Mouse (Mus musculus) ES-E14 (cell line): ENCODE results near the gene Psmd3. TPM values are rescaled to one million over a fixed set of nuclear protein-coding genes. Genes with fewer than 3 reads are reported as not detected.
A peak's percentile ranks its signal among the peaks of the same experiment; 100 is the strongest.
"Not testable (repeated sequence)": the region's sequence is repeated elsewhere in the genome, so short reads cannot be mapped to it uniquely, and the experiment has no call there.

Experiments
- DNase-seq: peaks from one replicate; pipeline ENCODE4 v3.0.0-alpha.2; 2013; ENCODE audit warnings: low read depth, low spot score
- H3K27ac ChIP-seq: 2 replicates; pipeline ENCODE4 v1.5.1; 2012; ENCODE audit warnings: low read depth, mild to moderate bottlenecking, low read length, moderate library complexity, mixed read lengths; ENCODE audit not compliant: poor library complexity, insufficient read depth, severe bottlenecking
- H3K36me3 ChIP-seq: 2 replicates; pipeline ENCODE4 v1.6.1; 2012; ENCODE audit warnings: mild to moderate bottlenecking, low read length, moderate library complexity, mixed read lengths; ENCODE audit not compliant: control insufficient read depth, poor library complexity, insufficient read depth, severe bottlenecking
- H3K4me1 ChIP-seq, 2 experiments: fragments of 150-350 bp in 1 of 2; sonication (generic) in 1 of 2; 2 replicates each; pipeline ENCODE4 v1.6.1; 2012; ENCODE audit warnings: low read length in 2 of 2, mild to moderate bottlenecking in 1 of 2, mixed read lengths in 1 of 2; ENCODE audit not compliant: control insufficient read depth in 2 of 2, insufficient read depth in 2 of 2, poor library complexity in 1 of 2
- H3K4me3 ChIP-seq, 2 experiments: fragments of 150-350 bp in 1 of 2; sonication (generic) in 1 of 2; 2 replicates each; pipeline ENCODE4 v1.5.1; 2012; ENCODE audit warnings: low read length in 2 of 2, low read depth in 1 of 2, mild to moderate bottlenecking in 1 of 2, mixed read lengths in 1 of 2; ENCODE audit not compliant: insufficient read depth in 1 of 2, poor library complexity in 1 of 2, severe bottlenecking in 1 of 2
- H3K9ac ChIP-seq: 2 replicates; pipeline ENCODE4 v1.6.1; 2012; ENCODE audit warnings: low read depth, mild to moderate bottlenecking, low read length, mixed read lengths; ENCODE audit not compliant: poor library complexity, insufficient read depth, severe bottlenecking
- H3K9me3 ChIP-seq: fragments of 150-350 bp; sonication (generic); 2 replicates; pipeline ENCODE4 v1.6.1; 2012; ENCODE audit warnings: low read depth, mild to moderate bottlenecking, low read length; ENCODE audit not compliant: control insufficient read depth, insufficient read depth
- CHD2 ChIP-seq: IDR thresholded peaks from 2 replicates; pipeline ENCODE4 v1.6.1; 2014; ENCODE audit warnings: mild to moderate bottlenecking, low read depth, low read length, inconsistent platforms
- HCFC1 ChIP-seq: IDR thresholded peaks from 2 replicates; pipeline ENCODE4 v1.6.1; 2012; ENCODE audit warnings: low read length, inconsistent platforms, borderline replicate concordance; ENCODE audit not compliant: insufficient read depth
- MAFK ChIP-seq: IDR thresholded peaks from 2 replicates; pipeline ENCODE4 v1.6.1; 2014; ENCODE audit warnings: mild to moderate bottlenecking, low read depth, low read length, inconsistent platforms; ENCODE audit not compliant: insufficient read depth
- ZC3H11A ChIP-seq: IDR thresholded peaks from 2 replicates; pipeline ENCODE4 v1.6.1; 2012; ENCODE audit warnings: low read depth, mild to moderate bottlenecking, inconsistent platforms, low read length, borderline replicate concordance
- ZNF384 ChIP-seq: IDR thresholded peaks from 2 replicates; pipeline ENCODE4 v1.6.1; 2012; ENCODE audit warnings: low read depth, low read length, inconsistent platforms
- in situ Hi-C, 2 experiments: fragments of 600-800 bp; cut with MboI; formaldehyde crosslinking; loops; one replicate each; pipeline ENCODE4 v1.15.1; 2025; ENCODE audit warnings: low sequenced_read_pairs in 2 of 2, inconsistent platforms in 1 of 2; ENCODE audit not compliant: unreplicated experiment in 2 of 2
- total RNA-seq: library from RNA; depleted of rRNA; stranded (reverse); fragments of 300-350 nt; gene quantifications from 2 replicates; pipeline ENCODE4 v1.2.3, GENCODE M21; 2012

The Psmd3 gene
- total RNA-seq, 1 experiment, result 408 TPM

DNA sequence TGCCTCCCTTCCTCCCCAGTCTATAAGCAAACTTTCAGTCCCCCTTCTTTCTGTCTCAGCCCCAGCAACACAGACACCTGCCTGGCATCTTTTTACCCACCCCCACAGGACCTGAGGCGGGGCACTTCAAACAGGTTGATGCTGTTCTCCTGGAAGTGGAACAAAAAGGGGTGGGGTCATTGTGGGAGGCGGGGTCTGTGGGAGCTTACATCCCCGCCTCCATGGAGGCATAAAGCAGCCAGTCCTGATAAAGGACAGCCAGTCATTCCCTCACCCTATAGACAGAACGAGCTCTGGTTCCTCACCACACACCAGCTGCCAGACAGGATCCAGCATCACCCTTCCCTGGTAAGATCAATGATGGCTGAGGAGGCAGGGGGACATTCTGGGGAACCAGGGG is 18.3 kb upstream of the Psmd3 start, which contains the start of gene Gsdma:
TSS of gene Gsdma (plus strand) at position 261 of the 400 bp plus-strand sequence.
- peaks cover 0 to 4% of the 10 kb centered on the region in 2 experiments; a peak in 1 of 4 replicates for H3K4me1 ChIP-seq
- no peaks in the 10 kb centered on the region for H3K9me3 ChIP-seq
- H3K27ac ChIP-seq, result no peak within 1 kb of the TSS
- H3K4me3 ChIP-seq, result no peak within 1 kb of the TSS
- in situ Hi-C loops, result no loop called here
- H3K9ac ChIP-seq, result no peak within 1 kb of the TSS
- peak; percentile 49 for DNase-seq
- TF ChIP-seq ZNF384 (no peak), CHD2 (no peak), ZC3H11A (no peak)
- H3K36me3 ChIP-seq, result no peaks in the 10 kb centered on the region

DNA sequence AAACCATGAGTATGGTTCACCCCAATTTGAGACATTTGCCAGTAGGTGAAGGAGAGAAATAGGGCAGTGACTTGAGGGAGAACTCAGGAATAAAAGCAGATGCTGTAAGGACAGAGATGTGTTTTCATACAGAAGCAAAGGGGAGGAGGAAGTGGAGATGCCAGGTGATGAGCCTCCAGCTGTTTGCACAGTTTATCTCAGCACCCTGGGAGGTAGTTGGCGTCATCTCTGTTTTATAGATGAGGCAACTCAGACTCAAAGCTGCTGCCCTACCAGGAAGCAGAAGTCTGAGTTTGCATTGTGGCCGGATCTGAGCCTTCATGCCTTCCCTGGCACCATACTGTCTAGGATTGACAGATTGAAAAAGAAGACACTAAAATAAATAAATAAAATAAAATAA is 13.4 kb upstream of the Psmd3 start:
- Histone ChIP-seq H3K4me3 (no peak overlapping the region), H3K9me3 (no peaks in the 10 kb centered on the region), H3K27ac (no peak overlapping the region), H3K4me1 (peaks cover under 1 to 4% of the 10 kb centered on the region in 2 experiments; a peak in 2 of 4 replicates), H3K9ac (no peak overlapping the region), H3K36me3 (no peaks in the 10 kb centered on the region)
- no peak for DNase-seq
- in situ Hi-C loops, result no loop called here
- no peak for TF ChIP-seq ZC3H11A
- no peak for TF ChIP-seq CHD2
- TF ChIP-seq HCFC1, result no peak
- TF ChIP-seq ZNF384, result no peak
- TF ChIP-seq MAFK, result no peak

DNA sequence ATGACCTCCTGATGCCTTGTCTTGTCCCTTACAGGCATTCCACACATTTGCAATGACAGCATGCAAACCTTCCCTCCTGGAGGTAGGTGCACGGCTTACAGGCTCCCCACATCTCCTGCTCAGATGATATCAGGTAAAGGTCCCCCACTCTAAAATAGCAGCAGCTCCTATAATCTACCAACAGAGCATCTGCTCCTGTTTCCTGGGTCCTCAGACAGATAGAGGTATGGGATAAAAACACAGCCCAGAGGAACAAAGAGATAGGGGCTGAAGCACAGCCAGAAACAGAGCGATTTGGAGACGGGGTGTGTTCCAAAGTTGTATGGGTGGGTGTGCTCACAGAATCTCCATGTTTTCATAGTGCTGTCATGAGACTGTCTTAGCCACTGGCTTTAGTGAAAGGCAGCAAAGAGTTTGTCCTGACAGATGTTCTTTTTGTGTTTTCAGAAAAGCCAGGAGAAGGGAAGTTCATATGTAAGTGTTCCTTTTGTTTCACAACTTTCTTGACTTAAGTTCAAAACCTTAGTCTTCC is 11.0 kb upstream of the Psmd3 start:
- H3K9ac ChIP-seq, result no peak overlapping the region
- in situ Hi-C loops, result no loop called here
- H3K36me3 ChIP-seq, result no peaks in the 10 kb centered on the region
- TF ChIP-seq ZC3H11A (no peak), CHD2 (no peak), HCFC1 (no peak), ZNF384 (no peak), MAFK (no peak)
- DNase-seq, result no peak
- H3K4me1 ChIP-seq, result peaks cover 4 to 7% of the 10 kb centered on the region in 2 experiments
- no peak overlapping the region for H3K4me3 ChIP-seq
- H3K27ac ChIP-seq, result no peak overlapping the region
- no peaks in the 10 kb centered on the region for H3K9me3 ChIP-seq

DNA sequence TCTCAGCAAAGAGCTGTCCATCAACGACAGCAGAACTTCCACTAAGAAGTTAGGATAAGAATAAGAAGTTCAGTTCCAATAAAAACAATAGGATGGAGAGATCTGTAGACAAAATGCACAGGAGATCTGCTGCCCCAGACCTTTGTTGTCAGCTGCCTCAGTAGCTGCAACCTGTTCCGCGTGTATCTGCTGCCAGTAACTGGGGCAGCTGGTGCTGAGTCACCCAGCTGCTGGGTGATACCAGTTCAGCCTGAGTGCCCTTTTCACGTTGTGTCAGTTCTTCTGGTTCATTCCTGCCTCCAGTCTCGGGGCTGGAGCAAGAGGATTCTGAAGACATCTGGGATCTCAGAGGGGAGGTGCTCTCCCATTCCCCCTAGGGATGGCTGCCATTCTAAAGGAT is 10.5 kb upstream of the Psmd3 start:
- Histone ChIP-seq H3K4me3 (no peak overlapping the region), H3K9ac (no peak overlapping the region)
- in situ Hi-C loops, result no loop called here

DNA sequence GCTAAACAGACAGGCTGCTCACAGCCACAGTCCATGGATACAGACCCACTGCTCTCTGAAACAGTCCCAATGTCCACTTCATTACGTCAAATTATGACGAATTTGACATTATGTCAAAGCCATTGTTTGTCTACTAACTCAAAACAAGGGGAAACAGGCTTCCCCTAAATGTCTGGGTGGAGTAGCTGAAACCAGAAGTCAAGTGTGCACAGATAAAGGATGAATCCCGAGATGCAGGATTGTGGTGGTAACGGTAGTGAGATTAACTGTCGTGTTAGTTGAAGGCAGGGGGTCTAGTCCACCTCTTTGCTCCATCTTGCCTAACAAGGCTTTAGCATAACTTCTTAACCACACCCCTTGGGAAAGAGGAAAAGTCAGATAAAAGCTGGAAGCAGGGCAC is 9.9 kb upstream of the Psmd3 start:
- H3K27ac ChIP-seq, result no peak overlapping the region
- TF ChIP-seq ZC3H11A (no peak), ZNF384 (no peak), CHD2 (no peak), HCFC1 (no peak), MAFK (no peak)
- in situ Hi-C loops, result no loop called here
- no peak overlapping the region for H3K9ac ChIP-seq
- H3K36me3 ChIP-seq, result no peaks in the 10 kb centered on the region
- no peak overlapping the region for H3K4me3 ChIP-seq
- H3K9me3 ChIP-seq, result no peaks in the 10 kb centered on the region
- peaks cover 5 to 7% of the 10 kb centered on the region in 2 experiments for H3K4me1 ChIP-seq
- no peak for DNase-seq

More for the DNA sequence above, 10.5 kb upstream of the Psmd3 start:
- TF ChIP-seq CHD2, result no peak
- no peak for TF ChIP-seq ZC3H11A
- TF ChIP-seq MAFK, result no peak
- no peak for TF ChIP-seq ZNF384
- TF ChIP-seq HCFC1, result no peak
- no peak overlapping the region for H3K27ac ChIP-seq
- H3K9me3 ChIP-seq, result no peaks in the 10 kb centered on the region
- no peaks in the 10 kb centered on the region for H3K36me3 ChIP-seq
- no peak for DNase-seq
- peaks cover 5 to 7% of the 10 kb centered on the region in 2 experiments for H3K4me1 ChIP-seq

DNA sequence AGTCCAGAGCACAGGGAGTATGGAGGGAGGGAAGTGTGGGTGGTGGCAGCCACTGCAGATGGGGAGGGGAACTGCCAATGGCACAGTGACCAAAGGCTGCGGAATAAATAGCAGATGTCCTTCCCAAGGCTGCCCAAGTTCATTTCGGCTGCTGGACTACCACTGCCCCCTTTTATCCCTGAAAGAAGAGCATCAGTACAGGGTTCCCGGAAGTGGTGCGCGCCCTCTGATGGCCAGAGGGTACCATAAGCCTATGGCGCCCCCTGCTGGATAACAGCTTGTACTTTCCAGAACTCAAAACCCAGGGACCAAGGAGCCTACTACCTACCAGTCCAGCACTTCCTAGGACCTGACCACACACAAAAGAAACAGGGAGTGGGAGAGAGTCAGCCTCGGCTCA is 9.2 kb upstream of the Psmd3 start:
- in situ Hi-C loops, H3K4me3 ChIP-seq, H3K27ac ChIP-seq: not testable (repeated sequence)

More for the DNA sequence above, 9.2 kb upstream of the Psmd3 start:
- H3K36me3 ChIP-seq, H3K4me1 ChIP-seq, H3K9me3 ChIP-seq, DNase-seq, H3K9ac ChIP-seq: not testable (repeated sequence)
